21 mouse cellular contexts compared by ENCODE assay signal in genomic region chr19:17572315-17572714, GRCm38 (mm10).
DNase-seq lines count a peak whose midpoint lies in the region; ATAC-seq lines count a peak whose summit lies in the region.
"Had no signal": no experiment of that assay in that cellular context is flagged by ENCODE, and none has a peak within 500 bp of the region (broad histone marks: within the 10 kb centered on the region; RNA-seq: fewer than 3 reads in every experiment).

No protein-coding gene starts in this region.

- WGBS in forebrain, embryonic 16.5 days = 73% methylated on average over 8 of the region's 8 CpGs
- WGBS in forebrain, embryonic 10.5 days = 91% methylated on average over 8 of the region's 8 CpGs
- WGBS in intestine, embryonic 14.5 days = 93% methylated on average over 8 of the region's 8 CpGs
- WGBS in intestine, embryonic 16.5 days = 93% methylated on average over 8 of the region's 8 CpGs

- H3K27me3 ChIP-seq in forebrain, embryonic 16.5 days (replicated peaks; ENCODE audit: control insufficient read depth, insufficient read depth, low read length) = no peaks in the 10 kb centered on the region
- no peaks in the 10 kb centered on the region for H3K27me3 ChIP-seq in forebrain, embryonic 10.5 days (ENCODE audit: poor library complexity, severe bottlenecking)
- H3K27me3 ChIP-seq in intestine, embryonic 14.5 days (replicated peaks; ENCODE audit: control insufficient read depth, insufficient read depth, low read length) = no peaks in the 10 kb centered on the region
- H3K27me3 ChIP-seq in intestine, embryonic 16.5 days (replicated peaks; ENCODE audit: control insufficient read depth, insufficient read depth, low read length) = no peaks in the 10 kb centered on the region
- H3K27me3 ChIP-seq: heart, embryonic 13.5 days; hindbrain, embryonic 12.5 days; hindbrain, embryonic 15.5 days; intestine, embryonic 15.5 days had no signal

- H3K9ac ChIP-seq in forebrain, embryonic 16.5 days (replicated peaks; ENCODE audit: low read depth, low read length) = no peak overlapping the region
- no peak overlapping the region for H3K9ac ChIP-seq in intestine, embryonic 14.5 days (ENCODE audit: low read length)
- H3K9ac ChIP-seq in intestine, embryonic 16.5 days (ENCODE audit: low read depth, low read length) = no peak overlapping the region
- H3K9ac ChIP-seq: heart, embryonic 13.5 days; hindbrain, embryonic 12.5 days; hindbrain, embryonic 15.5 days; intestine, embryonic 15.5 days had no signal

- H3K4me3 ChIP-seq in forebrain, embryonic 16.5 days (replicated peaks; ENCODE audit: low read length) = no peak overlapping the region
- H3K4me3 ChIP-seq in forebrain, embryonic 10.5 days = no peak overlapping the region
- H3K4me3 ChIP-seq in intestine, embryonic 14.5 days (ENCODE audit: low read depth, low read length) = no peak overlapping the region
- no peak overlapping the region for H3K4me3 ChIP-seq in intestine, embryonic 16.5 days (ENCODE audit: low read length)
- H3K4me3 ChIP-seq: heart, adult 2 months; heart, embryonic 10.5 days; heart, embryonic 13.5 days; hindbrain, embryonic 12.5 days; hindbrain, embryonic 15.5 days; intestine, embryonic 15.5 days had no signal

- no peak overlapping the region for H3K4me2 ChIP-seq in forebrain, embryonic 16.5 days (ENCODE audit: low read length)
- no peak overlapping the region for H3K4me2 ChIP-seq in intestine, embryonic 14.5 days (ENCODE audit: low read length)
- no peak overlapping the region for H3K4me2 ChIP-seq in intestine, embryonic 16.5 days (ENCODE audit: low read depth, low read length)
- H3K4me2 ChIP-seq: heart, embryonic 13.5 days; hindbrain, embryonic 12.5 days; hindbrain, embryonic 15.5 days; intestine, embryonic 15.5 days had no signal

- peak; percentile 75 for ATAC-seq in forebrain, embryonic 16.5 days
- ATAC-seq in intestine, embryonic 14.5 days (replicated peaks; ENCODE audit: low FRiP score, low TSS enrichment, low read depth) = no peak
- no peak for ATAC-seq in intestine, embryonic 16.5 days
- ATAC-seq: CD4-positive, CD25-positive, alpha-beta regulatory T cell, adult 4 months; intestine, embryonic 15.5 days had no signal

- H3K36me3 ChIP-seq in forebrain, embryonic 16.5 days (ENCODE audit: control insufficient read depth, insufficient read depth) = no peaks in the 10 kb centered on the region
- H3K36me3 ChIP-seq in forebrain, embryonic 10.5 days (replicated peaks) = peaks cover 7% of the 10 kb centered on the region; the same call in 1 of the 2 replicates
- H3K36me3 ChIP-seq in intestine, embryonic 14.5 days (ENCODE audit: control insufficient read depth, insufficient read depth, low read length) = peaks cover 14% of the 10 kb centered on the region; the same call in 1 of the 2 replicates
- no peaks in the 10 kb centered on the region for H3K36me3 ChIP-seq in intestine, embryonic 16.5 days (ENCODE audit: control insufficient read depth, insufficient read depth, low read length)
- H3K36me3 ChIP-seq: heart, embryonic 10.5 days; hindbrain, embryonic 12.5 days; hindbrain, embryonic 15.5 days; intestine, embryonic 15.5 days had no signal

- no peaks in the 10 kb centered on the region for H3K9me3 ChIP-seq in forebrain, embryonic 16.5 days (ENCODE audit: control insufficient read depth, low read length)
- no peaks in the 10 kb centered on the region for H3K9me3 ChIP-seq in forebrain, embryonic 10.5 days
- H3K9me3 ChIP-seq in intestine, embryonic 14.5 days (ENCODE audit: control insufficient read depth, low read length) = no peaks in the 10 kb centered on the region
- no peaks in the 10 kb centered on the region for H3K9me3 ChIP-seq in intestine, embryonic 16.5 days (ENCODE audit: control insufficient read depth, low read length)
- H3K9me3 ChIP-seq: heart, embryonic 10.5 days; heart, embryonic 13.5 days; hindbrain, embryonic 12.5 days; hindbrain, embryonic 15.5 days; intestine, embryonic 15.5 days had no signal

- H3K27ac ChIP-seq in forebrain, embryonic 16.5 days (ENCODE audit: low read length) = no peak overlapping the region
- H3K27ac ChIP-seq in forebrain, embryonic 10.5 days = no peak overlapping the region
- no peak overlapping the region for H3K27ac ChIP-seq in intestine, embryonic 14.5 days (ENCODE audit: low read depth)
- no peak overlapping the region for H3K27ac ChIP-seq in intestine, embryonic 16.5 days (ENCODE audit: low read length)
- H3K27ac ChIP-seq: heart, adult 2 months; heart, embryonic 10.5 days; heart, embryonic 13.5 days; hindbrain, embryonic 12.5 days; hindbrain, embryonic 15.5 days; intestine, embryonic 15.5 days had no signal

- DNase-seq in forebrain, embryonic 10.5 days (ENCODE audit: extremely low spot score, low spot score) = no peak
- peak; percentile 40 for DNase-seq in intestine, embryonic 14.5 days (ENCODE audit: low spot score)
- DNase-seq in brain, embryonic 18.5 days (ENCODE audit: low read depth, low spot score) = peak; percentile 34
- DNase-seq in adrenal gland, postnatal 4 days (ENCODE audit: low spot score in 2 of 2) = no peak
- DNase-seq: adrenal gland, adult 2 months; adrenal gland, postnatal 14 days; cerebellum, adult 18-20 months; cerebellum, adult 9-10 months; cerebellum, postnatal 14 days; gastrocnemius, postnatal 25 days; heart, adult 2 months; heart, postnatal 14 days; kidney, adult 18-20 months had no signal

- no peaks in the 10 kb centered on the region for H3K4me1 ChIP-seq in forebrain, embryonic 16.5 days (replicated peaks; ENCODE audit: control insufficient read depth, insufficient read depth, low read length)
- no peaks in the 10 kb centered on the region for H3K4me1 ChIP-seq in forebrain, embryonic 10.5 days
- no peaks in the 10 kb centered on the region for H3K4me1 ChIP-seq in intestine, embryonic 14.5 days (replicated peaks; ENCODE audit: control insufficient read depth, insufficient read depth, low read length)
- no peaks in the 10 kb centered on the region for H3K4me1 ChIP-seq in intestine, embryonic 16.5 days (ENCODE audit: control insufficient read depth, insufficient read depth, low read length)
- H3K4me1 ChIP-seq: heart, embryonic 10.5 days; hindbrain, embryonic 12.5 days; hindbrain, embryonic 15.5 days; intestine, embryonic 15.5 days had no signal

Comparison
In these comparisons a context has a peak if more than half of its experiments do, and no peak if none do; other contexts are left out.
1. DNase-seq: peak in intestine, embryonic 14.5 days (single experiment) and brain, embryonic 18.5 days (single experiment); none in forebrain, embryonic 10.5 days (single experiment) and adrenal gland, postnatal 4 days (0 of 2).